Mouse (Mus musculus): ENCODE measurements around the gene AC129217.1. TPM values are rescaled to one million over a fixed set of nuclear protein-coding genes. Genes with fewer than 3 reads are reported as not detected.

Gene AC129217.1
- 10 to 100 TPM in 1 of 2 experiments, 1 to 10 TPM in 1; 2.4 to 17.5 TPM for total RNA-seq (2023)

DNA sequence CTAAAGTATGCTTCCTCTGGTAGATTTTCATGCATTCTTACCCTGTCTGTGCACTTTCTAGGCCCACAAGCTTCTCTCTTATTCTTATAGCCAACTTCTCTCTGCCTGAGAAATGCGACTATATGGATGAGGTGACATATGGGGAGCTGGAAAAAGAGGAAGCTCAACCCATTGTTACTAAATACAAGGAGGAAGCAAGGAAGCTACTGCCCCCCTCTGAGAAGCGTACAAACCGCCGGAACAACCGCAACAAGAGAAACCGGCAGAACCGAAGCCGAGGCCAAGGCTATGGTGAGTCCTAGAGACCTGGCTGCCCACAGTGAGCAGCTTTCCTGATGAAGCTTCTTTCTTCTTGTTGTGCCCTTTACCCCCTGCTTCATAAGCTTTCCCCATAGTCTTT, at the start of gene AC129217.1:
TSS of gene AC129217.1 (plus strand) at position 114 of the 400 bp plus-strand sequence.

DNA sequence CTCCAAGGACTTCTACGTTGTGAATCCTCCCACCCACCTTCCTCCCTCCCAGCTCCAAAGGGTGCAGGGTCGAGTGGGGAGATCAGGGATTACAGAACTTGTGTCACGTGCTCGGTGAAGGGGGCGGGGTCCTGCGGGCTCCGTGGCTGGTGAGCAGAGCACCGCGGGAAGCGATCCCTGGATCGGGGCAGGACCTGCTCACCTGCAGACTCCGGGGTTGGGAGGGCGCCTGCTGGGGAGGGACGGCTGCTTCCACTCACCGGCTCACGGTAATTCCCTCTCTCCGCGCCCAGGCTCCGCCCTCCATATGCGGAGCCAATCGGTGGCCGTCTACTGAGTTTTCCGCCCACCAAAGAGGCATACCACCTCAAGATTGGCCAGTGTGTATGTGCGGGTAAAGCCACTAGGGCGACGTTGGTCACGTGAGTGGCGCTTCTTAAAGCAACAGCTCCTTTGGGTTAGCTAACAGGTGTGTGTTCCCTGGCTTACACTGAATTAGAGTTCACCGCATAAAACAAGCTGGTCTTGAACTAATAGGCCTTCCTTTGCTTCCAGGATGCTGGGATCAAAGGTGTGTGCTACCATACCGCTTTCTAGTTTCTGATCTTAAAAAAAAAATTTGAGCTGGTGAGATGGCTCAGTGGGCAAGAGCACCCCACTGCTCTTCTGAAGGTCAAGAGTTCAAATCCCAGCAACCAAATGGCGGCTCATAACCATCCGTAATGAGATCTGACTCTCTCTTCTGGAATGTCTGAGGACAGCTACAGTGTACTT, 43.4 kb upstream of the AC129217.1 start, which contains the start of gene Taf6l:
TSS of gene Taf6l (minus strand) at position 410 of the 774 bp plus-strand sequence.

DNA sequence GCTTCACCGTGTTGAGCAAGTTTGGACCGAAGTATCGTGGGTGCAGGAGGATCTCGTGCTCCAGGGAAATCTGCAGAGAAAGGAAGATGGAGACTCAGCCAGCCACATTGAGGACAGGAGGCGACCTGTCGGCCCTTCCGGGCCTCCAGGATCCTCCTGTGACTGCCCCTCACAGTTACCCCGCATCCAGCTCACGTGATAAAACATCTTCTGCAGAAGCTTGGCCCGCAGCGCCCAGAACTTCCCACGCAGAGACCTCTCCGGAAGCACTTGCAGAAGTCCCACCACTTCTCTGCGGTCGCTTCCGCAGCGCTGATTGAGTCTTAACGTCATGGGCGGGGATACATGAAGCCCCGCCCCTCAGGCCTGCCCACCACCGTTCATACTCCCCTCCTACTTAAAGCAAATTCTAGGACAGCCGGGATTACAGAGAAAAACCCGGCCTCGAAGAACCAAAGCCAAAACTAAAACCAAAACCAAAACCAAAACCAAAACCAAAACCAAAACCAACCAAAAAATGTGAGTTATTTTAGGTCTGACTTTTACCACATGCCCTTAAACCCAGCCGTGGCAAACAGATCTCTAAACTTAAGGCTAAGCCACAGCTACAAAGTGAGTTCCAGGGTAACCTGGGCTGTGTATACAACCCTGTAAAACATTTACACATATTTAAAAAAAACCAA, 31.2 kb upstream of the AC129217.1 start, which contains the start of gene Polr2g:
TSS of gene Polr2g (minus strand) at position 314 of the 683 bp plus-strand sequence.

DNA sequence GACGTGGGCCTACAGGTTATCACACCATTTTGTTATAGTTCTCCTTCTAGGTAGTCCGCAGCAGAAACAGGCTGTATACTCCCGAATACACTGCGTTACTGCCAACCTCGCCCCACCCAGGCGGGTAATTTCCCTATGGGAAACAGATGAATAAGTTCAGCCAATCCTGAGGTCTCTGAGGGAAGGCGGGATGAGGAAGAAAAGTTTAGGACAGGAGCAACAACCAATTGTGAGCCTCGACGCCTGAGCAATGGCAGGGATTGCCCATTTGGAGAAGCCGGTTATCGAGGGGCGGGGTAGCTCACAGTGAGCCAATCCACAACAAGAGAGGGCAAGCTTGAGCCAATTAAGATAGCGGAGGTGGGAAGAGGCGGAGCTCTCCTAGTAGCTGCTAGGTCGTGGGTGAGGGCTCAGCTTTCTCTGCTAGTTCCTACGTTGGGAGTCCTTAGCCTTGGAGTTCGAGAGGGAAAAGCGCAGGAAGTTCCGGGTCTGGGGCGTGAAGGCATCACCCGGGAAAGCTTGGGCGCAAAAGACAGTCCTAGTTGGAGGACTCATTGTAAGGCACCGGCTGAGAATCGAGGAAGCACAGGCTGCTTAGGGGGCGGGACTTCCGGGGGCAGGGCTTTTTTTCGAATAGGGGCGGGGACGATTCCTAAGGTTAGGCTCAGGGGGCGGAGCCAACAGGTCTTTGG, 27.3 kb upstream of the AC129217.1 start, which contains the start of gene Zbtb3:
TSS of gene Zbtb3 (plus strand) at position 426 of the 692 bp plus-strand sequence.

DNA sequence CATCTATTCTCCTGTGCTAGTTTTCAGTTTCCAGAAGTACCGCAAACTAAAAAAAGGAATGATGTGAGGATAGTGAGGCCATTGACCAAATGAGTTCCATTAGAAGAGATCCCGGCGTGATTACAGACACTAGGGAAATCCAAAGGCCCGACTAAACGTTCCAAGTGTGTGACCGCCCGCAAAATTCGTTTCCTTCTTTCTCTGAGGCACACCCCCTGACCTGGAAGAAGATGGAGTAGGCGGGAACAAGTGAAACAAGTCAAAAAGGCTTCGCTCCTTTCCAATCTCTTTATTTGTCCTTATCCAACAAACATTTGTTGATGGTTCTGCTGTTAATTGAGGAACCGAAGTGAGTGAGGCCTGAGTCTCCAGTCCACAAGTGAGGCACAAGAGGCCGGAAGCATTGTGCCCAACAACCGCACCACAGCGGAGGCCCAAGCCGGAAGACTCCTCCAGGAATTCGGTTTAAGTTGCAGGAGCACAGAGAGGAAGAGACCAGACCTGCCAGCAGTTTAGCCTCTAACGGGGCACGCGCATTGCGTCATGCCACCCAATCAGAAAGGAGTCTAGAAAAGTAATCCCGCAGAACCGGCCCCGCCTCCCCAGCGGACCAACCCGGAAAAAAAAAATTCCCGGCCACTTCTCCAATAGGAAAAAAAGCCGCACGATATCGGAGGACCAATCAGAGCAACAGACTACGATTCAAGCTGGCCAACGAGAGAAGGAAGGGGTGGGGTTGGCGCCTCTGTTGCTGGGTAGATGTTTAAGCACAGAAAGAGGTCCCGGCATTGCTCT, 10.6 kb upstream of the AC129217.1 start, which contains the start of gene Ttc9c:
TSS of gene Ttc9c (minus strand) at position 533 of the 795 bp plus-strand sequence.

DNA sequence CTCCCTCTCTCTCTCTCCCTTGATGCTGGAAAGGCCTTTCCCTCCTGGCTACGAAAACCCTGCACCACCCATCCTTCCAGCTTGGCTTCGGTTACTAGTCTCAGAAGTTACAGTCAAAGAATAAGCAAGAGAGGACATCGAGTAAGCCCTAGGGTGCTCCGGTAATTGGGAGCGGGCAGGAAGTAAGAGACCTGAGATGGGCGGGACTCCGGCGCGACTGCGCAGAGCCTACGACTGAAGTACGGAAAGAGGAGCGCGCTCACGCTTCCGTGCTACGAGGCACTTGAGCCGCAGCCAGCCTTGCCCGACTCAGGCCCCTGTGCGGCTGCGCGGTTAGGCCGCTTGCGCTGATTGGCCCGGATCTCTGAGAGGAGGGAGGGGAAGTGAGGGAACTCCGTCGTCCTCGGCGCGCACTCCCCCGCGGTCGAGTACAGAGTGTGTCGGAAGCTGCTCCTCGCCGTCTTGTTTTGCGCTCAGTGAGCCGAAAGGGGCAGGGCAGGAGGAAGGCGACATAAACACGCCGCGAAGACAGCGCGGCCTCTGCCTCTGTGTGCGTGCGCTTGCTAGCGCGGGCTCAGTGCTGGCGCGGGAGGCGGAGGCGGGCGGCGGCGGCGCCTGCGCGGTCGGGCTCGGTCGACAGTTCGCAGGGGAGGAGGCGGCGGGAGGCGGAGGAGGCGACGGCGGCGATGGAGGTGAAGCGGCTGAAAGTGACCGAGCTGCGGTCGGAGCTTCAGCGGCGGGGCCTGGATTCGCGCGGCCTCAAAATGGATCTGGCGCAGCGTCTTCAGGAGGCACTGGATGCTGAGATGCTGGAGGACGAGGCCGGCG, 9.8 kb upstream of the AC129217.1 start, which contains the start of gene Hnrnpul2:
TSS of gene Hnrnpul2 (plus strand) at position 415 of the 828 bp plus-strand sequence.

DNA sequence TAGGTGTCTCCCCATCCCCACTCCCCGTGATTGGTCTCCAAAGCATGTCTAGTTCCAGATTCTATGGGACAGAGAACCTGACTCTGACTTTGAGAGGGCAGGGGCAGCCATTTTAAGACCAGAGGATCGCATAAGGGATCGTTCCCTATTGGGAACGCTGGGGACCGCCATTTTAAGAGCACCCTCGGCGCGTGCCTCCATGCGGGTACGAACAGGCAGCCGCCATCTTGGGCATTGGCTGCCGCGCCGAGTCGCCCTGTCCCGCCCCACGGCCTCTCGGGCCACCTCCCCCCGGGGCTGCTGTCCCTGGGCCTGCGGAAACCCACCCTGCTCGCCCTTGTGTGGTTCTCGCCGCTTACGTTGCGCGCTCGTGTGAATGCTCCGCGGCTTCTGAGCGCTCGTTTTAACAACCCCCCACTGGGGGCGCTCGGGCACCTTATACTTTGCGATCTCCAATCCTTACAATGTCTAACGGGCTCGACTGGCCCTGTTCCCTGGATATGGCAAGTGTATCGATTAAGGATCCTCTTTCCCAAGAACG, 7.7 kb downstream of the AC129217.1 start, which contains the start of gene Bscl2:
TSS of gene Bscl2 (plus strand) at position 217 of the 541 bp plus-strand sequence.

DNA sequence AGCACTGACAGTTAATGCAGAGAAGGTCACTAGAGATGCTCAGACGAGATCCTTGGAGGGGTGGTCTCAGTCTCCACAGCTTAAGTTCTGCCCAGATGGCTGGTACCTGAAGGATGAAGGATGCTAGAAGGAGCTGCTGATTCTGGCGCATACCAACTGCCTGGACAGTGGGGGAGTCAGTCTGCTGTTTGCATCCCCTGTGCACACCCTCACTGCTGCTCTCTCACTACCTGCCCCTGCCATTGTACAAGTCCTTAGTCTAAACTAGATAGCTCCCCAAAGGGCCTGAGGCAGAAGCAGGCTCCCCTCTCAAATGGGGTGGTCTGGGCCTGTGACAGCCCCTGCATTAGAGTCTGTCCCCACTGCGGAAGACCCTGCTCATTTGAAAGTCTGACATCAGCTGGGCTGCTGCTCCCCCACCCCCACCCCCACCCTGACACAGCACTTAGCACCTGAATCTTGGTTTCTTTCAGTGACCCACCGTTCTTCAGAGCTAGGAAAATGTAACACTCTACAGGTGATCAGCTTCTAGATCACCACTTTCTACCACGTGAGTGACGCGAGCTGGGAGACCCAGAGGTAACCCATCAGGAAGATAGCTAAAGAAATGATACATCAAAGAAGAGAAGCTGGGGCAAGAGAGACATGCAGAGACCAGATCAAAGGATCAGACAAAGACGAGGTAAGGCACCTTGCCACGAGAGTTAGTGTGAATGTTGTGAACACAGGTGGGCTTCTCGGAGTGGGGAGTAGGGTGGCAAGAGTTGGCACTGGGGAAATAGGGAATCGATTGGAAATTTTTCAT, 9.7 kb downstream of the AC129217.1 start, which contains the start of gene Gng3:
TSS of gene Gng3 (minus strand) at position 92 of the 805 bp plus-strand sequence.

DNA sequence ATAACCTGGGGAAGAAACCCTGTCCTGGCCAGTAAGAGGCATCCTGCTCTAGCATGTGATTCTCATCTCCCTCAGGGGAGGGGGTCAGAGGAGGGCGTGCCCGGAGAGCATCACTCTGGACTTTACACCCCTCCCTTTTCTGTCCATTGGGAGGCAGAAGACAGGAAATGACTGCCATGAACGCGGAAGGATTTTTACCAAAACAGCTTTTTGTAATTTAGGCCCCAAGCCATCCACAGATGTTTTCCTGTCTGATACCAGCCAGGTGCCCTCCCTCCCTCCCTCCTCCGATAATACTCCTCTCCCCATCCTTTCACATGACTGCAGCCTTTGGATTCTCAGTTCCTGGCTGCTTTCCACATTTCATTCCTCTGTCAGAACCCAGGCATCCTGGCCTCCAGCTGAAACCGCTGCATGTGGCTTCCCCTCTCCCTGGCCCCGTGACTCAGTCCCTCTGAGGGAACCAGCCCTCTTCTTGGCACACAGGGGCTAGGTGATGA, 20.9 kb downstream of the AC129217.1 start, which contains the start of gene Lrrn4cl:
TSS of gene Lrrn4cl (plus strand) at position 367 of the 500 bp plus-strand sequence.

DNA sequence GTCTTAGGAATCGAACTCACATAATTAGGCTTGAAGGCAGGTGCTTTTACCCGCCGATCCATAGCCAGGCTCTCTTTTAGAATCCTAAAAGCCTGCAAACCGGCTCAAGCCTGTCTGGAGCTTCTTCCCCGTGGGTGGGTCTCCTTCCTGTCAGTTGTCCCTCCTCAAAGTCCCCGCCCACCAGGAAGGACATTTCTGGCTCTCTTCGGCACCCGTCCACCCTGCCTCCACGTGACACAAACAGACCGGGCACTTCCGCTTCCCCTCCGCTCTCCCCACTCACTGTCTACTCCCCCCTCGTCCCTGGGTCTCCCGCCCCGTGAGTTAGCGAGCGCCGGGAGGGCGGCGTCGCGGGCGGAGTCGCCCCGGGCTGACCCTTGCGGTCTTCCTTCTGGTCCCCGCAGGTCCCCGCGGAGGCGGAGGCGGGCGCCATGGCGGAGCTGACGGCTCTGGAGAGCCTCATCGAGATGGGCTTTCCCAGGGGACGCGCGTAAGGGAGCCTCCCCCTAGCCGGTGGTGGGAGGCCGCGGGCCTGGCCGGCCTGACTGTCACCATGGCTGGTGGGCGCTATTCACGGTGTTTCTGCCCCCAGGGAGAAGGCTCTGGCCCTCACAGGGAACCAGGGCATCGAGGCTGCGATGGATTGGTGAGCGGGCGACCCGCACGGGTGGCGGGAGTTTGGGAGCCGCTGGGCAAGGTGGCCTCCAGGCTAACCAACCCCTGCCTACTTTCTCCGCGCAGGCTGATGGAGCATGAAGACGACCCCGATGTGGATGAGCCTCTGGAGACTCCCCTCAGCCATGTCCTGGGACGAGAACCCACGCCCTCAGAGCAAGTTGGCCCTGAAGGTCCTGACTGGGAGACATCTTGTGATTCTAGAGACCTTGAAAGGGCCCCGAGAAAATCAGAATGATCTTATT, 42.0 kb downstream of the AC129217.1 start, which contains the start of gene Ubxn1:
TSS of gene Ubxn1 (plus strand) at position 230 of the 920 bp plus-strand sequence.

DNA sequence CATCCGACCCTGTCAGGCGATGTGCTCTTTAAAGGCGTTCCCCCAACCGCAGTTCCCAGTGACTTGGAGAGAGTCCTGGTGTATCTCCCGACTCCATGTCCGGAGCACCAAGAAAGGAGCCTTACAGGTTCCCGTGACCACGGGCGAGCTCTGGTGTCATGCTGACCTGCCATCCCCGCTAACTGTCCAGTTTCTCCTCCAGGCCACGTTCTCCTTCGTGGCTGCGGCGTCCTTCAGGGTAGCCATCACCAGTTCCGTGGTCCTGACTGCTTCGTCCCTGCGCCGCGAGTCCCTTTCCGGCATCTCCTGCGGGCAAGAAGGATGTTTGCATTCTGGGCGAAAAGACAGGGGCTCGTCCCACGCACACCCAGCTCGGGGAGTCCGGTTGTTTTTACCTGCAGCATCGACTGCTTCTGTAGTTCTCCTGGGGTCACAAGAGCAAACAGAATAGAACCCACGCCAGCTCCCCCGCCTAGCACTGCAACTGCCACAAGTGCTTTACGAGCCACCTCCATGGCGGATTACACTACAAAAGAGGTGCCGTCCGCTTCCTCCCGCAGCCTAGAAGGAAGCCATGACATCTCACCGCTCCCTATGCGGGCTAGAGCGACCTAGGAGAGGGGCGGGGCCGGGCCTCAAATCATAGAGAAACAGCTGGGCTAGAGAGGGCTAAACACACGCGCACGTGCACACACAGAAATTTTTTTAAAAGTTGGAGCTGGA, 50.9 kb downstream of the AC129217.1 start, which contains the start of gene Uqcc3:
TSS of gene Uqcc3 (minus strand) at position 613 of the 723 bp plus-strand sequence.

DNA sequence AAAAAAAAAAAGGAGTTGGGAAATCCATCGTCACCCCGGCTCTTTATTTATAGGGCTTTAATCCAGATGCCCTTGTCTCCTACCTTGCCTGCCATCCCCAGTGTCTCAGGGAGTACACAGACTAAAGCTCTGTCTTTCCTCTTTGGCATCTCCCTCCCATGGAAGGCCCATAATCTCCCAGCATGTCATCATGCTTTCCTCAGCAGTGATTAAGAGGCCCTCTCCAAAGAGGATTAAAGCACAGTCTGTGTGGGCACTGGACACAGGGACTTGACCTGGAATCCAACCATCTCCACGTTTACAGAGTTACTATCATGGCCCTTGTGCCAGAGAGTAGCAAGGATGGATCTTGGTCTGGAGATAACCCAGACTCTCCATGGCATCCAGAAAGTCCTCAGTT, 54.0 kb downstream of the AC129217.1 start, which contains the start of the genes Lbhd1 and Gm49403:
TSS of gene Lbhd1 (plus strand) at position 117 of the 400 bp plus-strand sequence.
TSS of gene Gm49403 (plus strand) at position 315 of the 400 bp plus-strand sequence.

DNA sequence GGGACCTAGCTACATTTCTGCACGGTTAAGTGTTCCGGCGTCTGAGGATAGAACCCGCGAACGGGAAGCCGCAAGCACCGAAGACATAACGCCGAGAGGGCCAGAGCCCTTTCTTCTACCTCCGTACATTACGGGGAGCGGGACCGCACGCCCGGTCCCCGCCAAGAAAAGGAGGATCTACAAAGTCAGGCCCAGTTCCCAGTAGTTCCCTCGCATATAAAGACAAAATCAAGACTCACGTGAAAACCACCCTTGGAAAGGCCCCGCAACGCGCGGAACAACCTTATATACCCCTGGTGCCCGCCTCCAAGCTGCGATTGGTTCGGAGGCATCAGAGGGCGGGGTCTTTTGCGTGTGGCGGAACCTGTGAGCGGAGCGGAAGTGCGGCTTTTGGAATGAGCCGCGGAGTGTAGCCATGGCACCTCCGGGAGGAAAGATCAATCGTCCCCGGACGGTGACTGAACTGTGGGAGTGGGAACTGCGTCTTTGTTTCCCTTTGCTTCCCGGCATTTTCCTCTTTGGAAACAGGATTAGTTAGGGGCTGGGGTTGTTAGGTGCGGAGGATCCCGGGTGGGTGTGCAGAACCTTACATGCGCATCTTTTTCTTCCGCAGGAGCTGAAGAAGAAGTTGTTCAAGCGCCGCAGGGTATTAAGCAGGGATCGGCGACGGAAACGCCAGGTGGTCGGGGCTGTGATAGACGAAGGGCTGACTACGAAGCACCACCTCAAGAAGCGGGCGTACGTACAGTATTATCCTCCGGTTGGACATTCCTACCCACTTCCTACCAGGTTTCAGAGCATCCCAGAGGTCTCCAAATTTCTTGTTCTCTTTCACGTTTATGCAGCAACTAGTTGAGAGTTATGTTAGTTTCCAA, 59.2 kb downstream of the AC129217.1 start, which contains the start of the genes 1810009A15Rik and Gm49416:
TSS of gene 1810009A15Rik (plus strand) at position 343 of the 875 bp plus-strand sequence.
TSS of gene Gm49416 (plus strand) at position 416 of the 875 bp plus-strand sequence.

Measured in T-cell, adult 66 days (primary cell).